In the genomic region with DNA sequence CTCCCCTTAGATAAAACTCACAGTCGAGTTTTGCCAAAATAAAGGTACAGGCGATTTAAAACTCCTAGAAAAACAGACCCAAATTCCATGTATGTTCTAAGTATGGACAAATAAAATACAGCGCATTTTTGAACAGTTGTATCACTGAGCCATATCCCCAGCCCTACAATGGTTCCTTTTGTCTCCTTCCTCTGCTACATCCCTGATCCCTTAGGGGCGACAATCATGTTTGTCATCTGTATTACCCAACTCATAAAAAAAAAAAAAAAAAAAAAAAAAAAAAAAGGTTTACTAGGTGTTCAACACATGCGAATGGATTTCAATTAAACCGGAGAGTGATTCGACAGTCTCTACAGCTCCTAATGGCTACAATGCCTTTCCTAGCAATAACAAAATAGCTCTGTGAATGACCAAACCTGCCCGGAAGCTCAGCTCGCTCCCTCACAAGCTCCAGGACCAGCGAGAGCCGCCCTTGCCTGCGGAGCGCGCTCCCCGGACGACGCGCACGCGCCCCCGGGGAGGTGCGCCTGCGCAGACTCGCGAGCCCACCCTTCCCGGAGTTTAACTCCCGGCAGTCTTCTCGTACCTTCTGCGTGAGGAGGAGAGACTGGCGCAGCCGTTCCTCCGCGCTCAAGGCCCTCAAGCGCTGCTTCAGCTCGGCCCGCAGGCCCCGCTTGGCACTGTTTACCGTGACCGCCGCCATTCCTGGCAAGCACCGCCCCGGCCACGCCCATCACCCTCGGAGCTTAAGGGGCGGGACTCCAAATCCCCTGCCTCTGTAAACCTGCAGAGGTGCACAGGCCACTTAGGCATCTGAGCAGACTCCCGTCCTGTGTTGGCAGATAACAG, we compare ENCODE assay signal across 8 mouse cellular contexts. TPM values are rescaled to one million over a fixed set of nuclear protein-coding genes. Genes with fewer than 3 reads are reported as not detected.
DNase-seq lines count a peak whose midpoint lies in the region; ATAC-seq and TF ChIP-seq lines count a peak whose summit lies in the region.
"Not testable (repeated sequence)": the region's sequence is repeated elsewhere in the genome, so short reads cannot be mapped to it uniquely, and the experiment has no call there.

No protein-coding gene starts in this region.

- H3K4me2 ChIP-seq in heart, postnatal 0 days (ENCODE audit: low read depth, low read length), result peak overlapping the region; percentile 46; the same call in 1 of the 2 replicates
- peak overlapping the region; percentile 53 for H3K4me2 ChIP-seq in kidney, embryonic 15.5 days
- peak overlapping the region; percentile 58 for H3K4me2 ChIP-seq in liver, embryonic 12.5 days
- H3K4me2 ChIP-seq in stomach, embryonic 15.5 days, result peak overlapping the region; percentile 44

- 6% methylated on average over 13 of the region's 46 CpGs for WGBS in heart, postnatal 0 days
- 9% methylated on average over 19 of the region's 46 CpGs for WGBS in kidney, embryonic 15.5 days
- 13% methylated on average over 17 of the region's 46 CpGs for WGBS in liver, embryonic 12.5 days (ENCODE audit: insufficient replicate concordance)
- WGBS in stomach, embryonic 15.5 days, result 3% methylated on average over 23 of the region's 46 CpGs

- not testable (repeated sequence) for H3K27me3 ChIP-seq in G1E (ENCODE audit: insufficient read depth, low read length); heart, postnatal 0 days (ENCODE audit: control insufficient read depth, insufficient read depth, low read length); kidney, embryonic 15.5 days; liver, embryonic 12.5 days (replicated peaks); stomach, embryonic 15.5 days (replicated peaks)

- H3K4me3 ChIP-seq in G1E (ENCODE audit: low read depth, low read length), result peak overlapping the region; percentile 59; the same call in 1 of the 2 replicates
- H3K4me3 ChIP-seq in heart, postnatal 0 days (ENCODE audit: low read depth, low read length), result peak overlapping the region; percentile 39
- H3K4me3 ChIP-seq in kidney, embryonic 15.5 days (replicated peaks), result peak overlapping the region; percentile 40
- peak overlapping the region; percentile 48 for H3K4me3 ChIP-seq in liver, embryonic 12.5 days
- H3K4me3 ChIP-seq in stomach, embryonic 15.5 days (replicated peaks), result peak overlapping the region; percentile 34

- ATAC-seq in G1E (ENCODE audit: extremely low read depth, insufficient number of reproducible peaks, low FRiP score, poor library complexity, severe bottlenecking), result peak; percentile 82
- peak; percentile 94 for ATAC-seq in erythroid progenitor cell, adult 5-6 weeks (replicated peaks; ENCODE audit: low FRiP score, poor library complexity, severe bottlenecking)
- ATAC-seq in heart, postnatal 0 days (ENCODE audit: insufficient read depth, low read depth), result peak; percentile 93
- peak; percentile 96 for ATAC-seq in kidney, embryonic 15.5 days (replicated peaks; ENCODE audit: low FRiP score)
- peak; percentile 94 for ATAC-seq in liver, embryonic 12.5 days
- peak; percentile 85 for ATAC-seq in monocyte, adult 5-6 weeks (replicated peaks; ENCODE audit: insufficient number of reproducible peaks, low FRiP score, low TSS enrichment, poor library complexity, severe bottlenecking)
- peak; percentile 93 for ATAC-seq in stomach, embryonic 15.5 days (ENCODE audit: insufficient read depth, low FRiP score, low read depth)

- not testable (repeated sequence) for H3K4me1 ChIP-seq in G1E (ENCODE audit: insufficient read depth, low read depth, low read length); heart, postnatal 0 days (ENCODE audit: control insufficient read depth, insufficient read depth); kidney, embryonic 15.5 days; liver, embryonic 12.5 days; stomach, embryonic 15.5 days

- DNase-seq in G1E (ENCODE audit: low spot score), result not testable (repeated sequence)
- peak; percentile 26 to 52 for DNase-seq in cerebellum, adult 18-20 months
- peak; percentile 7 for DNase-seq in heart, postnatal 0 days (ENCODE audit: low spot score)

- H3K9ac ChIP-seq in heart, postnatal 0 days (replicated peaks; ENCODE audit: low read depth, low read length); kidney, embryonic 15.5 days; stomach, embryonic 15.5 days: not testable (repeated sequence)
- H3K9ac ChIP-seq in liver, embryonic 12.5 days, result peak overlapping the region; percentile 44; the same call in 1 of the 2 replicates

- H3K27ac ChIP-seq in heart, postnatal 0 days (ENCODE audit: low read depth), result peak overlapping the region; percentile 84
- H3K27ac ChIP-seq in kidney, embryonic 15.5 days, result peak overlapping the region; percentile 78
- H3K27ac ChIP-seq in liver, embryonic 12.5 days, result peak overlapping the region; percentile 82
- H3K27ac ChIP-seq in stomach, embryonic 15.5 days, result peak overlapping the region; percentile 78; the same call in 1 of the 2 replicates

- not testable (repeated sequence) for TF ChIP-seq EP300 in heart, postnatal 0 days (IDR thresholded peaks at IDR 0.05; ENCODE audit: low read depth)

- TF ChIP-seq CTCF in G1E (IDR thresholded peaks at IDR 0.05; ENCODE audit: low read depth, low read length); heart, postnatal 0 days (IDR thresholded peaks at IDR 0.05; ENCODE audit: low read depth): not testable (repeated sequence)

- not testable (repeated sequence) for H3K36me3 ChIP-seq in G1E (replicated peaks); heart, postnatal 0 days (replicated peaks; ENCODE audit: control insufficient read depth, insufficient read depth, low read length); kidney, embryonic 15.5 days; liver, embryonic 12.5 days; stomach, embryonic 15.5 days

- H3K9me3 ChIP-seq in G1E (replicated peaks); heart, postnatal 0 days (replicated peaks; ENCODE audit: control insufficient read depth, low read length); kidney, embryonic 15.5 days (replicated peaks); liver, embryonic 12.5 days (replicated peaks); stomach, embryonic 15.5 days: not testable (repeated sequence)

RNA-seq across cellular contexts. Expression of gene Mthfsl, which starts 0.8 kb away (rescaled TPM):
- total RNA-seq in G1E (2014; fragmentation: Nextera tagmentation), result 10.1 and 11.8 TPM in 2 replicates
- 4.8 and 10.8 TPM in 2 replicates for total RNA-seq in G1E (2017)
- polyA plus RNA-seq in G1E (2012), result 1.3 and 1.8 TPM in 2 replicates
- 10.9 and 19.1 TPM in 2 replicates for total RNA-seq in erythroid progenitor cell, adult 5-6 weeks (2015; ENCODE audit: low replicate concordance)
- 0.91 and 1.4 TPM in 2 replicates for total RNA-seq in erythroid progenitor cell, adult 5-6 weeks (2017; ENCODE audit: low replicate concordance)
- 2.8 and 6.9 TPM in 2 replicates for total RNA-seq in heart, postnatal 0 days (2014; rRNA removed; ENCODE audit: low replicate concordance)
- polyA plus RNA-seq in heart, postnatal 0 days (2015; fragmentation: Nextera tagmentation; extraction: Ambion mirVana), result 40.2 and 40.6 TPM in 2 replicates
- 45.7 and 47.1 TPM in 2 replicates for polyA plus RNA-seq in kidney, embryonic 15.5 days (2015; fragmentation: Nextera tagmentation; extraction: Ambion mirVana)
- 24.2 and 28.3 TPM in 2 replicates for polyA plus RNA-seq in liver, embryonic 12.5 days (2016; fragmentation: Nextera tagmentation; extraction: Ambion mirVana)
- 55.6 to 71.6 TPM (median 62.4 TPM) in 3 replicates for total RNA-seq in monocyte, adult 5-6 weeks (2017)
- polyA plus RNA-seq in stomach, embryonic 15.5 days (2015; fragmentation: Nextera tagmentation; extraction: Ambion mirVana), result 43.3 and 44.1 TPM in 2 replicates

RNA-seq across cellular contexts. Expression of gene Bcl2a1d, which starts 12.4 kb away (rescaled TPM):
- total RNA-seq in G1E (2014; fragmentation: Nextera tagmentation) (not detected in 2 replicates), G1E (2017) (0.22 TPM in 1 of 2 replicates, not detected in the other)
- not detected in 2 replicates for polyA plus RNA-seq in G1E (2012)
- total RNA-seq in erythroid progenitor cell, adult 5-6 weeks (2015; ENCODE audit: low replicate concordance), result 3.2 and 11.3 TPM in 2 replicates
- 3.1 TPM in 1 of 2 replicates, not detected in the other for total RNA-seq in erythroid progenitor cell, adult 5-6 weeks (2017; ENCODE audit: low replicate concordance)
- not detected in 2 replicates for total RNA-seq in heart, postnatal 0 days (2014; rRNA removed; ENCODE audit: low replicate concordance)
- polyA plus RNA-seq in heart, postnatal 0 days (2015; fragmentation: Nextera tagmentation; extraction: Ambion mirVana), result 0.44 TPM in 1 of 2 replicates, not detected in the other
- polyA plus RNA-seq in kidney, embryonic 15.5 days (2015; fragmentation: Nextera tagmentation; extraction: Ambion mirVana), result 0.62 and 0.81 TPM in 2 replicates
- polyA plus RNA-seq in liver, embryonic 12.5 days (2016; fragmentation: Nextera tagmentation; extraction: Ambion mirVana), result 0.47 TPM in 1 of 2 replicates, not detected in the other
- total RNA-seq in monocyte, adult 5-6 weeks (2017), result 257 to 385 TPM (median 377 TPM) in 3 replicates
- polyA plus RNA-seq in stomach, embryonic 15.5 days (2015; fragmentation: Nextera tagmentation; extraction: Ambion mirVana), result 0.49 and 0.59 TPM in 2 replicates
